Mouse (Mus musculus): ENCODE results near the gene Ppp2r3c. TPM values are rescaled to one million over a fixed set of nuclear protein-coding genes. Genes with fewer than 3 reads are reported as not detected.
A peak's percentile ranks its signal among the peaks of the same experiment; 100 is the strongest.
"Not testable (repeated sequence)": the region's sequence is repeated elsewhere in the genome, so short reads cannot be mapped to it uniquely, and the experiment has no call there.

The Ppp2r3c gene
- 10 to 100 TPM in 1 of 2 experiments, 1 to 10 TPM in 1; 8.4 to 13.2 TPM for total RNA-seq (2021)
- long read RNA-seq, experiment 1, full-length matches to known transcripts, result 10 of 45 reads
- long read RNA-seq, experiment 1, partial matches to known transcripts, result 24 of 45 reads
- long read RNA-seq, experiment 1, other reads (novel, unspliced or antisense), result 11 of 45 reads
- long read RNA-seq, experiment 2, full-length matches to known transcripts, result 6 of 46 reads
- long read RNA-seq, experiment 2, partial matches to known transcripts, result 31 of 46 reads
- long read RNA-seq, experiment 2, other reads (novel, unspliced or antisense), result 9 of 46 reads

GRCm38 (mm10) chr12:55302485-55303441 is at the start of gene Ppp2r3c:
Gene Ppp2r3c (minus strand): TSS chr12:55302998.
- DNase-seq (ENCODE audit: low spot score in 2 of 2), result peak; percentile 62 to 89

GRCm38 (mm10) chr12:55344583-55344982 is 41.8 kb upstream of the Ppp2r3c start:
- peak in 1 of 2 experiments; percentile 31 for DNase-seq (ENCODE audit: low spot score in 2 of 2)

GRCm38 (mm10) chr12:55343998-55344397 is 41.2 kb upstream of the Ppp2r3c start:
- no peak for DNase-seq (ENCODE audit: low spot score in 2 of 2)

- DNase-seq (ENCODE audit: low spot score in 2 of 2), result not testable (repeated sequence)
Measured at GRCm38 (mm10) chr12:55343045-55343444, 40.2 kb upstream of the Ppp2r3c start.

GRCm38 (mm10) chr12:55338490-55338889 is 35.7 kb upstream of the Ppp2r3c start:
- DNase-seq (ENCODE audit: low spot score in 2 of 2), result not testable (repeated sequence)

- no peak for DNase-seq (ENCODE audit: low spot score in 2 of 2)
Measured at GRCm38 (mm10) chr12:55333662-55334061, 30.9 kb upstream of the Ppp2r3c start.

- no peak for DNase-seq (ENCODE audit: low spot score in 2 of 2)
Measured at GRCm38 (mm10) chr12:55329351-55329750, 26.6 kb upstream of the Ppp2r3c start.

- DNase-seq (ENCODE audit: low spot score in 2 of 2), result no peak
Measured at GRCm38 (mm10) chr12:55328784-55329183, 26.0 kb upstream of the Ppp2r3c start.

- no peak for DNase-seq (ENCODE audit: low spot score in 2 of 2)
Measured at GRCm38 (mm10) chr12:55325702-55326101, 22.9 kb upstream of the Ppp2r3c start.

GRCm38 (mm10) chr12:55321642-55322291 is 19.0 kb upstream of the Ppp2r3c start:
- no peak for DNase-seq (ENCODE audit: low spot score in 2 of 2)

- peak; percentile 41 to 68 for DNase-seq (ENCODE audit: low spot score in 2 of 2)
Measured at GRCm38 (mm10) chr12:55315192-55315591, 12.4 kb upstream of the Ppp2r3c start.

- no peak for DNase-seq (ENCODE audit: low spot score in 2 of 2)
Measured at GRCm38 (mm10) chr12:55313901-55314300, 11.1 kb upstream of the Ppp2r3c start.

GRCm38 (mm10) chr12:55311841-55312240 is 9.0 kb upstream of the Ppp2r3c start:
- no peak for DNase-seq (ENCODE audit: low spot score in 2 of 2)

- DNase-seq (ENCODE audit: low spot score in 2 of 2), result no peak
Measured at GRCm38 (mm10) chr12:55309501-55309900, 6.7 kb upstream of the Ppp2r3c start.

GRCm38 (mm10) chr12:55308731-55309130 is 5.9 kb upstream of the Ppp2r3c start:
- no peak for DNase-seq (ENCODE audit: low spot score in 2 of 2)

GRCm38 (mm10) chr12:55307566-55307965 is 4.8 kb upstream of the Ppp2r3c start:
- no peak for DNase-seq (ENCODE audit: low spot score in 2 of 2)

GRCm38 (mm10) chr12:55306371-55306770 is 3.6 kb upstream of the Ppp2r3c start:
- DNase-seq (ENCODE audit: low spot score in 2 of 2), result no peak

- DNase-seq (ENCODE audit: low spot score in 2 of 2), result no peak
Measured at GRCm38 (mm10) chr12:55301472-55302300, 1.1 kb downstream of the Ppp2r3c start.

GRCm38 (mm10) chr12:55300820-55301351 is 1.9 kb downstream of the Ppp2r3c start:
- no peak for DNase-seq (ENCODE audit: low spot score in 2 of 2)

GRCm38 (mm10) chr12:55299336-55299735 is 3.5 kb downstream of the Ppp2r3c start, which contains the start of gene 1110008L16Rik:
Gene 1110008L16Rik (plus strand): TSS chr12:55299577.
- DNase-seq (ENCODE audit: low spot score in 2 of 2), result no peak
